Mouse (Mus musculus): Measurements from ENCODE around the gene Lsr. TPM values are rescaled to one million over a fixed set of nuclear protein-coding genes. Genes with fewer than 3 reads are reported as not detected.

Gene Lsr
- polyA plus RNA-seq, 1 experiment from 2014 or later: 40.3 TPM

- 85% methylated on average over 4 of the region's 4 CpGs for WGBS
- no peak for DNase-seq (ENCODE audit: low spot score)
- H3K4me3 ChIP-seq: no peak overlapping the region
These were observed 8.4 kb upstream of the Lsr start for GRCm38 (mm10) chr7:30981703-30982102.

GRCm38 (mm10) chr7:30973501-30974289 lies 431 bp upstream of the Lsr start, which contains the start of gene Fam187b:
Gene Fam187b, plus strand, starts transcription at chr7:30973790.
- Histone ChIP-seq H3K27me3 (ENCODE audit: insufficient read depth, poor library complexity, severe bottlenecking) (peaks cover 22% of the 10 kb centered on the region), H3K27ac (peak within 1 kb of the TSS; percentile 81), H3K4me1 (peaks cover 12% of the 10 kb centered on the region), H3K9me3 (no peaks in the 10 kb centered on the region), H3K36me3 (peaks cover 3% of the 10 kb centered on the region; the same call in 1 of the 2 replicates), H3K4me3 (peak within 1 kb of the TSS; percentile 65)
- peak; percentile 88 for DNase-seq (ENCODE audit: low spot score)
- WGBS: under 1% methylated on average over 37 of the region's 37 CpGs

More at GRCm38 (mm10) chr7:30981703-30982102, 8.4 kb upstream of the Lsr start:
- Histone ChIP-seq H3K27me3 (ENCODE audit: insufficient read depth, poor library complexity, severe bottlenecking) (no peaks in the 10 kb centered on the region), H3K36me3 (0 out of 2 replicates have a peak, but pooled peaks cover 2% of the 10 kb centered on the region), H3K9me3 (no peaks in the 10 kb centered on the region), H3K27ac (no peak overlapping the region), H3K4me1 (no peaks in the 10 kb centered on the region)

DNA sequence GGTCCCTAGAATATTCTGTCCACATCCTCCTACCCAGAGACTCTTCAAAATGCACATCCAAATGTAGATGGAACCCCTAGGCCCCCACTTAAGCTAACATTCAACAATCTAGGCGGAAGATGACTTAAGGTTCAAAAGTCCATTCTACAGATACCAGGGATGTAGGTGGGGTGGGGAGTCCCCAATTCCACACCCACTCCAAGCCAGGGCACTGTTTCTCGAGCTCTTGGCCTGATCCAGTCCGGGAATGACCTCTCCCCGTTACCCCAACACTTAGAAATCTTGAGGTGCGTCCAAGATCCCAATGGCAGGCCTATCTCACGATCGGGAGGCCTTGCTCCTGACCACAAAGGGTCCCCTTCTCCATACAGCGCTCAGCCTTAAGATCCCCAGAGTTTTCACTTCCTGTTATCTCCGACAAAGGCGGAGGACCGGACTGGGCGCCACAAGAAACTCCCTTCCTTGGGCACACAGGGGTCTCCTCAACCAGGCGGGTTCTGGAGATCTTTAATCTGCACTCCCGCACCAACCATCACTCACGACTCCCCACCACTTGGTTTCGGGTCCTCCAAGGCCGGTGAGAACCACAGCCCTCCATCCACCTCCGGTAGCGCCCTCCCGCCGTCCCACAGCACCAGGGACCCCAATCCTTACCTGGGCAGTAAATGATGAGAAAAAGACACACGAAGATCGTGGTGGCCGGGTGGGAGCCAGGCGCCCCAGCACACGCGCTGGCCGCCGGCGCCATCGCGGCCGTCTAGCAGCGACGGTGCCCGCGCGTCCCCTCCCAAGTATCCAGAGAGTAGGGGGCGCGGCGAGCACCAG lies 626 bp downstream of the Lsr start:
- Histone ChIP-seq H3K27ac (peak overlapping the region; percentile 81), H3K9me3 (no peaks in the 10 kb centered on the region), H3K4me1 (peaks cover 12% of the 10 kb centered on the region), H3K4me3 (peak overlapping the region; percentile 65), H3K36me3 (peaks cover 3% of the 10 kb centered on the region; the same call in 1 of the 2 replicates), H3K27me3 (ENCODE audit: insufficient read depth, poor library complexity, severe bottlenecking) (peaks cover 22% of the 10 kb centered on the region)
- 2% methylated on average over 41 of the region's 41 CpGs for WGBS
- DNase-seq (ENCODE audit: low spot score): no peak

DNA sequence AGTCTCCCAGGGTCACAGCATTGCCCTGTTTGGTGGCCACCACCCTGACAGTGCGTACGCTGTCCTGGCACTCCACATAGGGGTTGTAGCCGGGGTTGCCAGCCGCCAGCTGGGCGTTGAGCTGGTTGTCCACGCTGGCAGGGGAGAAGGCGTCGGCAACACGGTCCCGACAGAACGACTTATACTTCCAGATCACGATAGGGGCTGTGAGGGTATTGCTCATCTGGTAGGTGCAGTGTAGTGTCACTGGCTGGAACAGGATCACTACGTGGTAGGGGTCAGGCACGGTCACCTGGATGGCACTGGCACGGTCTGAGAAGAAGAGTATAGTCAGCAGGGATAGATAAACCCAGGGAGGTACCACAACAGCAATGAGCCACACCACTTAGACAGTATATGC lies 1.4 kb downstream of the Lsr start:
- peaks cover 22% of the 10 kb centered on the region for H3K27me3 ChIP-seq (ENCODE audit: insufficient read depth, poor library complexity, severe bottlenecking)
- DNase-seq (ENCODE audit: low spot score): no peak
- 88% methylated on average over 15 of the region's 15 CpGs for WGBS
- no peaks in the 10 kb centered on the region for H3K9me3 ChIP-seq
- H3K4me1 ChIP-seq: peaks cover 12% of the 10 kb centered on the region
- peak overlapping the region; percentile 65; the same call in 1 of the 2 replicates for H3K4me3 ChIP-seq
- no peak overlapping the region for H3K27ac ChIP-seq
- H3K36me3 ChIP-seq: peaks cover 3% of the 10 kb centered on the region; the same call in 1 of the 2 replicates

DNA sequence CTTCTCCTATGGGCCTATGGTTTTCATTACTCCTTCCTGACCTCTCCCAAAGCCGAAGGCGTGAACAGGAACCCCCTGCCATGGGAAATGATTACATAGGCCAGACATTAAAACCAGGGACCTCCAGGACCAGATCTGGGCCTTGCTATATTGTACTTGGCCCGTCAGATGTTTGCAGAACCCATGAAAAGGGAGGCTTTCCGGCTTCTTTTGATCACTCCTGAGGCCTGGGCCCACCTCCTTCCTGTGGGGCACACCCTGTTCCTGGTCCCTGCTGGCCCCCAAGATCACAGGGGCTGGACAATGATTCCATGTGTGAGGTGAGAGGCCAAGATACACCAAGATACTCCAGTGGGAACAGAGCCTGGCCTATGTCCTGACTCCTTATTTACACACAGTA lies 4.1 kb downstream of the Lsr start:
- Histone ChIP-seq H3K4me1 (peaks cover 12% of the 10 kb centered on the region), H3K4me3 (no peak overlapping the region), H3K27ac (no peak overlapping the region), H3K9me3 (no peaks in the 10 kb centered on the region), H3K36me3 (peaks cover 3% of the 10 kb centered on the region; the same call in 1 of the 2 replicates), H3K27me3 (ENCODE audit: insufficient read depth, poor library complexity, severe bottlenecking) (peaks cover 22% of the 10 kb centered on the region)
- DNase-seq (ENCODE audit: low spot score): no peak
- 85% methylated on average over 4 of the region's 4 CpGs for WGBS

DNA sequence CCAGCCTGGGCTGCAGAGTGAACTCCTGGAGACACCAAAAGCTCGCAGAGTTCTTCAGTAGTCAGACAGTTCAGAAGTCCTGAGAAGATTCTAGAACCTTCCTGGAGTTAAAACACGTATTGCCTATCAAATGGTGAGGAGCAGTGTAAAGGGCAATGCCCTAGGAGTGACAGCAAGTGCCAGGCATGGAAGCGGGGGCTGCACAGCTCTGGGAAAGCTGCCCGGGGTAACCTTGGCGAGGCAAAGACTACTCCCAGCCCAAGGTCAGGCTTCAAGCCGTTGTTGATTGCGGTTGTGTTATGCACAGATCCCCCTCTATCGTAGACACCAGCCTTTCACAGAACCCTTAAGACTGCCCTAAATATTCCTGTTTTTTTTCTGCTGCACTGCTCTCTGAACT lies 4.7 kb downstream of the Lsr start:
- DNase-seq (ENCODE audit: low spot score): no peak
- H3K36me3 ChIP-seq: peaks cover 3% of the 10 kb centered on the region; the same call in 1 of the 2 replicates
- 87% methylated on average over 8 of the region's 8 CpGs for WGBS
- H3K27ac ChIP-seq: no peak overlapping the region
- no peaks in the 10 kb centered on the region for H3K9me3 ChIP-seq
- peaks cover 21% of the 10 kb centered on the region for H3K27me3 ChIP-seq (ENCODE audit: insufficient read depth, poor library complexity, severe bottlenecking)
- peaks cover 11% of the 10 kb centered on the region for H3K4me1 ChIP-seq
- no peak overlapping the region for H3K4me3 ChIP-seq

DNA sequence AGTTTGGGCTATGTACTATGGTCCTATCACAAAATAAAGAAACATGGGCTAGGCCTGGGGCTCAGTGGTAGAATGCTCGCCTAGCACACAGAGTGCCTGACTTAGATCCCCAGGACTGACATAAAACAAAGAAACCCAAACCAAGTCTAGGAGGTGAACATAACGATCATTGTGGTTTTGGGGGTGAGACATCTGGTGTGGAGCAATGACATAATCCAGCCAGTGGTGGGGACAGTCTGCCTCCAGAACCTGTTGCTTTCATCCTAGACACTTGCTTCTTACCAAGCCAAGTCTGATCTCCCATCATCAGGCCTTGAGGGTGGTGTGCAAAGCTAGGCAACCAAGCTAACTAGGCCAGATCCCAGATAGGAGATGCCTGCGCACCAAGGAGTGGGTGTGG lies 6.6 kb downstream of the Lsr start:
- peaks cover 5% of the 10 kb centered on the region; the same call in 1 of the 2 replicates for H3K36me3 ChIP-seq
- H3K27ac ChIP-seq: no peak overlapping the region
- 88% methylated on average over 3 of the region's 3 CpGs for WGBS

DNA sequence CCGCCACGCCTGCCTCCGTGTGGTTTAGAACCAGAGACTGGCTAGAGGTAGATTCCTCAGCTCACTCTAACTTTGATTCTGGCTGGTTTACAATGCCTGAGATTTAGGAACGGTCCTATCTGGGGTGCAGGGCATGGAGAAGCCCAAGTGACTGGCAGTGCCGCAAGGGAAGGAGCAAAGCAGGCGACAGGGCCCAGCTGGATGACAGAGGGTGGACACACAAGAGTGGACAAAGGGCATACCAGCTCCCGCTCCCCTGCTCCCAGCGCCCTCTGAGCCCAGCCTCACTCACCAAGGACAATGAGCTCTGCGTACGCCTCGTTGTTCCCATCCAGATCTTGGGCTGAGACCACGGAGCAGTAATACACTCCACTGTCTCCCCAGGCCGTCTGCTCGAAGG lies 7.6 kb downstream of the Lsr start:
- WGBS: 89% methylated on average over 14 of the region's 14 CpGs

More for the DNA sequence above, 6.6 kb downstream of the Lsr start:
- H3K4me1 ChIP-seq: no peaks in the 10 kb centered on the region
- H3K4me3 ChIP-seq: no peak overlapping the region
- no peaks in the 10 kb centered on the region for H3K9me3 ChIP-seq
- H3K27me3 ChIP-seq (ENCODE audit: insufficient read depth, poor library complexity, severe bottlenecking): peaks cover 2% of the 10 kb centered on the region; the same call in 1 of the 2 replicates
- no peak for DNase-seq (ENCODE audit: low spot score)

GRCm38 (mm10) chr7:30964366-30964765 lies 8.9 kb downstream of the Lsr start:
- no peaks in the 10 kb centered on the region for H3K9me3 ChIP-seq
- H3K36me3 ChIP-seq: peaks cover 8% of the 10 kb centered on the region
- 83% methylated on average over 7 of the region's 7 CpGs for WGBS
- H3K4me3 ChIP-seq: no peak overlapping the region
- H3K27ac ChIP-seq: no peak overlapping the region
- no peaks in the 10 kb centered on the region for H3K4me1 ChIP-seq
- no peaks in the 10 kb centered on the region for H3K27me3 ChIP-seq (ENCODE audit: insufficient read depth, poor library complexity, severe bottlenecking)
- DNase-seq (ENCODE audit: low spot score): no peak

More for the DNA sequence above, 7.6 kb downstream of the Lsr start:
- Histone ChIP-seq H3K27ac (no peak overlapping the region), H3K4me3 (no peak overlapping the region), H3K9me3 (no peaks in the 10 kb centered on the region), H3K36me3 (peaks cover 5% of the 10 kb centered on the region; the same call in 1 of the 2 replicates), H3K4me1 (no peaks in the 10 kb centered on the region), H3K27me3 (ENCODE audit: insufficient read depth, poor library complexity, severe bottlenecking) (no peaks in the 10 kb centered on the region)
- no peak for DNase-seq (ENCODE audit: low spot score)

DNA sequence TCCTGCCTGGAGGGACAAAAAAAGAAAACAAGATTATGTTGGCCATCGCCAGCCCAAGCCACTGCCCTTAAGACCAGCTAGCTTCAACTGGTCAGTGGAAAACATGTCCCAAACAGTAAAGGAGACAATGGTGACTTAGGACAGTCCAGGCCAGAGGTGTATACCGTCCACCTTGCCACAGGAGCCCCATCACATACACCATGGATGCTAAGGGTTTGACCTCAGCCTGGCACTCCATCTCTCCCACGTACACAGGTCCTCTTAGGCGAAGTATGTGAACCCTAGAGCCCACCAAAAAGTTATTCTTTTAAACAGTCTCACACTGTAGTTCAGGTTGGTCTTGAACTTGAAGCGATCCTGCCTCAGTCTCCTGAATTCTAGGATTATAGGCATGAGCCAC lies 10.4 kb downstream of the Lsr start:
- DNase-seq (ENCODE audit: low spot score): no peak
- no peak overlapping the region for H3K4me3 ChIP-seq
- H3K27ac ChIP-seq: no peak overlapping the region
- no peaks in the 10 kb centered on the region for H3K27me3 ChIP-seq (ENCODE audit: insufficient read depth, poor library complexity, severe bottlenecking)
- peaks cover 22% of the 10 kb centered on the region for H3K36me3 ChIP-seq
- peaks cover 9% of the 10 kb centered on the region for H3K4me1 ChIP-seq
- WGBS: 85% methylated on average over 5 of the region's 5 CpGs
- no peaks in the 10 kb centered on the region for H3K9me3 ChIP-seq

DNA sequence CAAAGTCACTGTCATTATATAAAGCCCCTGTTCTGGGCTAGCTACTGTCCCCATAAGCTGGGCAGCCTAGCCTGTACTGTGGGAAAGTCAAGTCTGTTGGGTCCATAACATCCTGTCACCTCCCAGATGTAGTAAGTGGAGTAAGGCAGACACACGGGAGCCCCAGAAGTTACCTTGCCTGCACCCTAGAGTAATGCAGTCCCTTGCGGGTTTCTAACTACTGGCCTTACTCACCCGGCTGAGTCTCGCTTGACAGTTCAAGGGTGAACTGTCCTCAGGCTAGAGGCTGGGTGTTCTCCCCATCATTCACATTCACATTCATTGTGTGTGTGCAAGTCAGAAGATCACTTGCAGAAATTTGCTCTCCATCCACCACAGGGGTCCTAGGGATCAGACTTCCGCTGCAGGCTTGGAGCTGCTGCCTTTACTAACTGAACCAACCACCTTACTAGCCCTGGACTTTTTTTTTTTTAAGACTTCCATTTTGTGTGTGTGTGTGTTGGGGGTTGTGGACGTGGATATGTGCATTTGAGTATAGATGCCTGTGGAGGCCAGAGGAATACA lies 13.4 kb downstream of the Lsr start:
- Histone ChIP-seq H3K27ac (no peak overlapping the region), H3K36me3 (peaks cover 26% of the 10 kb centered on the region), H3K27me3 (ENCODE audit: insufficient read depth, poor library complexity, severe bottlenecking) (no peaks in the 10 kb centered on the region), H3K4me1 (peaks cover 20% of the 10 kb centered on the region), H3K9me3 (no peaks in the 10 kb centered on the region), H3K4me3 (no peak overlapping the region)
- 89% methylated on average over 6 of the region's 6 CpGs for WGBS
- no peak for DNase-seq (ENCODE audit: low spot score)

GRCm38 (mm10) chr7:30958866-30959487 lies 14.3 kb downstream of the Lsr start:
- H3K36me3 ChIP-seq: peaks cover 35% of the 10 kb centered on the region

More at GRCm38 (mm10) chr7:30958866-30959487, 14.3 kb downstream of the Lsr start:
- no peak overlapping the region for H3K4me3 ChIP-seq
- H3K9me3 ChIP-seq: no peaks in the 10 kb centered on the region
- DNase-seq (ENCODE audit: low spot score): no peak
- H3K27me3 ChIP-seq (ENCODE audit: insufficient read depth, poor library complexity, severe bottlenecking): no peaks in the 10 kb centered on the region
- WGBS: 92% methylated on average over 9 of the region's 9 CpGs
- H3K27ac ChIP-seq: no peak overlapping the region
- H3K4me1 ChIP-seq: peaks cover 20% of the 10 kb centered on the region
